Mouse (Mus musculus): ENCODE measurements around the gene Wdr73.

The Wdr73 gene

DNA sequence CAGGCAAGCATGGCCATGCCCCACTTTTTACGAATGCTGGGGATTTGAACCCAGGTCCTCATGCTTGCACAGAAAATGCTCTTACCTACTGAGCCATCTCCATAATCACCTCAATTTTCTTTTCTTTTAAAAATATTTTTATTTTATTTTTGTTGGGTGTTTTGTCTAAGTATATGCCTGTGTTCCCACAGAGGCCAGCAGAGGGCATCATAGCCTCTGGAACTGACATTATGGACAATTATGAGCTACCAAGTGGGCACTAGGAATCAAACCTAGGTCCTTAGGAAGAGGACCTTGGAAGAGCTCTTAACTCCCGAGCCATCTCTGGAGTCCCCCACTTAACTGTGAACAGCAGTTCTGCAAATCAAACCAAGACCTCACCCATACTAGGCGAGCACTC, 47.9 kb downstream of the Wdr73 start:
- no peak for DNase-seq (ENCODE audit: low spot score)

- no peak for DNase-seq (ENCODE audit: low spot score)
Measured at GRCm38 (mm10) chr7:80850520-80850919, 50.5 kb downstream of the Wdr73 start.

GRCm38 (mm10) chr7:80849710-80850109, 51.4 kb downstream of the Wdr73 start:
- no peak for DNase-seq (ENCODE audit: low spot score)

DNA sequence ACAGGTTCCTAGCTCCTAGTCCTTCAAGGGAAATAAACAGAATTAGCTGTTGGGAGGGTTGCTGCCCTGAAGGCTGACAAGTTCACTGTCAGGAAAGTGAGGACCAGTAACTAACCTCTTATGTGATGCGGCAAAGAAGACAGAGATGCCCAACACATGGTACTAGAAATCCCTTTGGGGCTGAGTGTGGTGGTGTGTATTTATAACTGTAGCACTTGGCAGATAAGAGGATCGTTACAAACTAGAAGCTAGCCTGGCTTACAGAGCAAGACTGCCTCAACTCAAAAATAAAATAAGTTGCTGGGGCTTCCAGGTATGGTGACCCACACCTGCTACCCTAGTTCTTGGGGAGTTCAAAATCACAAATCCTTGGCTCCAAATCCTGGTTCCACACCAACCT, 51.8 kb downstream of the Wdr73 start:
- DNase-seq (ENCODE audit: low spot score), result no peak

GRCm38 (mm10) chr7:80846709-80847108, 54.4 kb downstream of the Wdr73 start:
- DNase-seq (ENCODE audit: low spot score), result no peak

GRCm38 (mm10) chr7:80846280-80846678, 54.8 kb downstream of the Wdr73 start:
- no peak for DNase-seq (ENCODE audit: low spot score)

DNA sequence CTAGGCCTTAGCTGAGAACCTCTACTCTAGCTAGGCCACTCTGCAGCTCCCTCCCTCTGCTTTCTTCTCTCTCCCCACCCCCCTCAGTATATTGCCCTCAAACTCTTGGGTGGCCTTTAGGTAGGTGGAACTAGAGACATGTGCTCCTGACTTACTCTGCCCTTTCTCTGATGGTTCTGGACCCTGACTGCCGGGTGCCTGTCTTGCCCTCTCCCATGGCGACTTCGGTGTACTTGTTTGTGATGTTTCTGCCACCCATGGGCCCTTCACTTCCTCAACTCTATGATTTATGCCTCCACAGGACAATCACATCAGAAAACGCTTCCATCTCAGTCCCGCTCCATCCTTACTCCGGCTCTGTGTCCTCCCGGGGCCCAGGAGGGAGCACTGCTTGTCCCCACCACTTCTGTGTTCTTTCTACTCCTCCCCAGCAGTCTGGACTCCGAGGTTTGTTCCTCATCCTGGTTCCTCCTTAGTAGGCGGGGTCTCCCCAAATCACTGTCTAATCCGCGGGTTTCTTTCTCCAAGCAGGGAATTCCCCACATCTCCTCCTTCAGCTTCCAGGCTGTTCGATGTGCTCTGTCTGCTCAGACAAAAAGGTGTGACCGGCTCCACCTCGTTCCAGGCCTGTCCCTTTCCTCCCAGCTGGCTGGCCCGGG, 55.3 kb downstream of the Wdr73 start:
- no peak for DNase-seq (ENCODE audit: low spot score)

- DNase-seq (ENCODE audit: low spot score), result no peak
Measured at GRCm38 (mm10) chr7:80844691-80845090, 56.4 kb downstream of the Wdr73 start.

DNA sequence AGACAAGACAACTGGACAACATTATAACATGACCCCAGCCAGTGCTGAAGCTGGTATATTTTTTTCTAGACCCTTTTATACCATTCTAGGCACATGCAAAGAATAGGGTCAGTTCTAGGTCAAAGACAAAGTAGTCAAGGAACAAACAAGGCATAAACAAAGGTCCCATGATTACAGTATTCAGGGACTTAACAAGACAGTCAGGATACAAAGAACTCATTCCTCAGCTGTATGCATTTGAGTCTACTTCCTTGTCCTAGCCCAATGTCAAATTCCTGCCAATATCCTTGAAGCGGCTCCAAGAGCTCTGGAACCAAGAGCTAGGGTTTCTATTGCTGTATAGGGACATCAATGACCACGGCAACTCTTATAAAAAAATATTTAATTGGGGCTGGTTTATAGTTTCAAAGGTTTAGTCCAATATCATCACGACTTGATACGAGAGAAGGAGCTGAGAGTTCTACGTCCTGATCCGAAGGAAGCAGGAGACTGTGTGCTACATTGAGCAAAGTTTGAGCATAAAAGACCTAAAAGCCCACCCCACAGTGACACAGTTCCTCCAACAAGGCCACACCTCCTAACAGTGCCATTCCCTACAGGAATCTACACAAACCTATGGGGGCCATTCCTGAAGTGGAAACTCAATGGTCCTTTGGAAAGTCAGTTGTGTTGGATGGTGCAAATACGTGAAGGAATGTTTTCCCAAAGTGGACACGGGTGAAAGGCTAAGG, 57.0 kb downstream of the Wdr73 start:
- DNase-seq (ENCODE audit: low spot score), result no peak

- DNase-seq (ENCODE audit: low spot score), result no peak
Measured at GRCm38 (mm10) chr7:80843176-80843575, 57.9 kb downstream of the Wdr73 start.

DNA sequence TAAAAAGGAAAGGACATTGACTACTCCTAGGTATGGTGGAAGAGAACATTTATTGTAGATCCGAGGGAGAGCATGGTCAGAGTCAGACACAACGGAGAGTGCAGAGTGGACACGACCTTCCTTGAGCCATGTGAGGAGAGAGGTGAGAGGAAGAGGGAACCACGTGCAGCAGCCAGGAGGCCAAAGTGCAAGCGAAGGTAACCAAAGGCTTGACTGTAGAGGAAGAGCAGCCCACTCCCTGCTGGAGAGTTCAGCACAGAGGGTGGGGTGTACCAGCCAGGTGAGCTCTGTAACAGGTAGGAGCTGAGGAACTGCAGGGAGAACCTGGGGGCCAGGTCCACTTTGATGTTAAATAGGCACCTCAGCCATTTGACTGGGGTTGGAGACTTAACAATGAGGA, 58.9 kb downstream of the Wdr73 start:
- DNase-seq (ENCODE audit: low spot score), result no peak

DNA sequence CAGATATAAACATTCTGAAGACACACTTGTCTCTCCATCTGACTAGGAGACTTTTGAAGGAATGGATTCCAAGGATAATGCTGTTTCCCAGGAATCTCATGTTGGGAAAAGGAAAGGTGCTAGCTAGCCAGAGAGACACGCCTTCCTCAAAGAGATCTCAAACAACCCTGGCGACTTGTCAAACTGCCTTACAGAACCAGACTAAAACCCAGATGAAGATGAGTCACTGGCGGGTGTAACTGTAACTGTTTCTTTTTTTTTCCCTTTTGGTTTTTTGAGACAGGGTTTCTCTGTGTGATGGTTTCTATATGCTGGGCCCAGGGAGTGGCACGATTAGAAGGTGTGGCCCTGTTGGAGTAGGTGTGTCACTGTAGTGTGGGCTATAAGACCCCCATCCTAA, 60.1 kb downstream of the Wdr73 start:
- no peak for DNase-seq (ENCODE audit: low spot score)

Measured in ovary, adult 18-20 months (tissue).